Mouse (Mus musculus): ENCODE measurements around the gene Lsm7.

DNA sequence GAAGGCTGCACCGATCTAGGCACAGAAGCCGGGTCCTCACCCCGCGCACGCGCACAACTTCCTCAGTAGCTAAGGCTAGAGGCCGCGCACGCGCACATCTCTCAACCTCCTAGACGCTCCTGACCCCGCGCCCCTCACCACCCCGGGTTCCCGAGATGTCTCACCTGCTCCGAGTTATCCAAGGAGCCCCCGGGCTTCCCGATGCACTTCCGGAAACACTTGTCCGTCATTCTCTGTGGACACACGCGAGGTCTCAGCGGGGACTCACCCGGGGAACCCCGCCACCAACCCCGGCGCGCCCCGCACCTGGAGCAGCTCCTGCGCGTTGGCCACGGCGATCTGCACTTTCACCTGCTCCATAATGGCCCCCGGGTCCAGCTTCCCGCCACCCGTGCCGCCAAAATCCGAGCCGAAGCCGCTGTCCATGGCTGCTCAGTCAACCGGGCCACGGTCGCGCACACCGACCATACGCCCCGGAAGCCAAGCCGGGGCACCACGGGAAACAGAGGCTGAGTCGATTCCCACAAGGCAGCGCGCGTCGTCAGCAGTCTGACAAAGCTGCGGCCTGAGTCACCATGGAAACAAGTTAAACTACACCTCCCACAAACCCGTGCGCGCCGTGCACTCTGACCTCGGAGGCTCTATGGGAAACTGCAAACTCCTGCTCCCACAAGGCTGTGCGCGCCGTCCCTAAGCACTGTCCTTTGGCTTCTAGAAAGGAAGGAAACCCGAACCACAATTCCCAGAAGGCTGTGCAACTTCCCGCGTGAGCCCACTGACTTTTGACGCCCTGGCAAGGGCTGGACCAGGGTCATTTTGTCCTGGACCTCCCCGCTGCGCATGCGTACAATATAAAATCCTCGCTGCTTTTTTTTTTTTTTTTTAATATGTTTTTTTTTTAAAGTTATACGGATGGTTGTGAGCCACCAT is 45.6 kb upstream of the Lsm7 start, which contains the start of gene Timm13:
- TF ChIP-seq CTCF (IDR thresholded peaks at IDR 0.05; ENCODE audit: borderline replicate concordance, insufficient read depth, low read length) (no peak), POLR2A (IDR thresholded peaks at IDR 0.05; ENCODE audit: low read depth, low read length) (peak; percentile 83)
